Mouse (Mus musculus): ENCODE results near the gene Emilin3.

DNA sequence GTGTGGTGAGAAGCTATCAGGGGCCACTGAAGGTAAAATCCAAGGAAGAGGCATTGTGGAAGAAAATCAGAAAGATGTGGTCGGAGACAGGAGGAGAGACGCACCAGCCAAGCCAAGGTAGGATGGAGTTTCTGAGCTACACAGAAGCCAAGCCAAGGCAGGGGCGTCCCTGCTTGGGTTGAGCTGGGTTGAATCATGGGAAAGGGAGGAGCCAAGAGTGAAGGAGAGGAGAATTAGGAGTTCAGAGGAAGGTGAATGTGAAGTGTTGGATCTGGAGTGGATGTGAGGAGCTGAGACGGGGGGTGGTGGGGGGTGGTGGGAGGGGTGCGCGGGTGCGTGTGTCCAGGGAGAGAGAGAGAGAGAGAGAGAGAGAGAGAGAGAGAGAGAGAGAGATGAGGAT is 9.2 kb upstream of the Emilin3 start:
- TF ChIP-seq GATA1 (IDR thresholded peaks at IDR 0.05; ENCODE audit: borderline replicate concordance, low read length) = no peak
- TF ChIP-seq FLI1 (IDR thresholded peaks at IDR 0.05; ENCODE audit: low read length) = no peak
